Mouse (Mus musculus): ENCODE data around the gene Unc93a2. TPM values are rescaled to one million over a fixed set of nuclear protein-coding genes. Genes with fewer than 3 reads are reported as not detected.

Gene Unc93a2
- not detected for polyA plus RNA-seq (2014; fragmentation: Illumina TruSeq; extraction: RNeasy Lipid Tissue Mini Kit (QIAGEN cat#74804); ENCODE audit: low read depth, low replicate concordance)

DNA sequence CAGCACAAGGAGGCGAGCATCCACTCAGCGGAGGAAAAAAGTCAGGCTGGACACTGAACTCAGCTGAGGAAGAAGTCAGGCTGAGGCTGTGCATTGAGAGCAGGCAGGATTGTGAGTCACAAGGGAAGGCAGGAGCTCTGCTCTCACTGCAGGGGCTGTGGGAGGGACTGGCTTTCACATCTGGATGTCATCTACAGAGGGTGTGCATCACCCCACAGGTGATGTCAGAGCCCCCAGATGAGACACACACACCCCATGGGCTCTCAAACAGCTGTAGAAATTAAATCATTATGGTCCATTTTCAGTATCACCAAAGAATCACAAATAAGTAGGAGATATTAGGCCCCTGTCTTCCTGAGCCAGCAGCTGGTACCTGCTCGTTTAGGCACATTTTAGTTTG lies at the start of gene Unc93a2:
Unc93a2 (minus strand) TSS at position 101 of the 400 bp plus-strand sequence.

DNA sequence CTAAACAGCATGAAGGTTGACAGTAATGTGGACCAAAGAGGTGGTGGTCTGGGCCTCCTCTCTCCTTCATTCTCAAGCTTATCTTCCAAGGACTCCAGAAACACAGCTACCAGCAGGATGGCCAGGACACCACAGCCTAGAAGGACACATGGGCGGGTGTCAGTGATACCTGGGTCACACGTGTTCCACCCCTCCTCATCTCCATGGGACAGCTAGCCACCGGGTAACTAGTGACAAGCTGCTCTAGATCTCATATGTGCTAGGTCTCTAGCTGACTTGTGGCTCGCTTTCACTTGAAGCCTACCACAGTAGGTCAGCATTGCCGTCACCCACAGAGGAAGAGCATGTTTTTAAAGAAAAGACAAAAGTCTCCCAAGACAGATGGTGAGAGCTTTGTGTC lies 13.4 kb downstream of the Unc93a2 start, which contains the start of gene Gm49630:
Gm49630 (minus strand) TSS at position 101 of the 400 bp plus-strand sequence.

GRCm38 (mm10) chr17:7352596-7352995 lies 32.7 kb downstream of the Unc93a2 start, which contains the start of gene Ttll2:
Gene Ttll2, minus strand, starts transcription at chr17:7352696.

DNA sequence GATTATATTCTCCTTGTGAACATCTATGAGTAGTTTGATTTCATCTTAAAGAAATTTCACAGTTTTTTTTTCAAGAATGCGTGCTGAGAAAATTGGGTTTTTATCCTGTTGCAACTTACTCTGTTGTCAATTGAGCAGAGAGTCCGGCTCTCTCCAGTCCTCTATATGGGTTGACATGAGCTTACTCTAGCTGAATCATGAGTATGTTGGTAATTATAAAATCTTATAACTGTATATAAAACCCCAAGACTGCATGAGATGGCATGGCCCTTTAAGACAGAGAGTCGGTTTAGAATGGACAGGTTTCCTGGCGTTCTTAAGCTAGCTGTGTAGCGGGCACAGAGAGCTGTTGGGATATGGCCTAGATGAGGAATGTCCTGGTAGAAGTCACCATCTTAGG lies 60.9 kb downstream of the Unc93a2 start, which contains the start of gene Tcp10a:
Tcp10a (plus strand) TSS at position 301 of the 400 bp plus-strand sequence.

Other genes with a start within 250 kb of the Unc93a2 start
- gene Rps6ka2, start 215.3 kb downstream of the Unc93a2 start, polyA plus RNA-seq (2014; fragmentation: Illumina TruSeq; extraction: RNeasy Lipid Tissue Mini Kit (QIAGEN cat#74804); ENCODE audit: low read depth, low replicate concordance), result 0.49 TPM
- gene Tcp10a, start 60.8 kb downstream of the Unc93a2 start, polyA plus RNA-seq (2014; fragmentation: Illumina TruSeq; extraction: RNeasy Lipid Tissue Mini Kit (QIAGEN cat#74804); ENCODE audit: low read depth, low replicate concordance), result not detected
- not detected for gene Ttll2, start 32.8 kb downstream of the Unc93a2 start, polyA plus RNA-seq (2014; fragmentation: Illumina TruSeq; extraction: RNeasy Lipid Tissue Mini Kit (QIAGEN cat#74804); ENCODE audit: low read depth, low replicate concordance)
- gene Gm49630, start 13.5 kb downstream of the Unc93a2 start, polyA plus RNA-seq (2014; fragmentation: Illumina TruSeq; extraction: RNeasy Lipid Tissue Mini Kit (QIAGEN cat#74804); ENCODE audit: low read depth, low replicate concordance), result not detected